Mouse (Mus musculus) cortical plate, adult 2 months (tissue): ENCODE measurements at regions not wholly inside any gene's neighbourhood (a gene's known extent, or its start where the extent isn't known, plus 50 kb on each side); places are given as distances from the start of the nearest gene placed in this dataset.

Experiments used
- CTCF ChIP-seq: fragments of 200-500 bp; IDR thresholded peaks from 2 replicates; pipeline ENCODE4 v1.5.1; 2011; ENCODE audit warnings: mild to moderate bottlenecking, control low read depth, low read length; ENCODE audit not compliant: insufficient read depth; ENCODE audit errors: extremely low read depth
- POLR2A ChIP-seq: fragments of 200-500 bp; IDR thresholded peaks from 2 replicates; pipeline ENCODE4 v1.6.1; 2011; ENCODE audit warnings: mild to moderate bottlenecking, low read length, control low read depth; ENCODE audit not compliant: insufficient read depth; ENCODE audit errors: extremely low read depth

DNA sequence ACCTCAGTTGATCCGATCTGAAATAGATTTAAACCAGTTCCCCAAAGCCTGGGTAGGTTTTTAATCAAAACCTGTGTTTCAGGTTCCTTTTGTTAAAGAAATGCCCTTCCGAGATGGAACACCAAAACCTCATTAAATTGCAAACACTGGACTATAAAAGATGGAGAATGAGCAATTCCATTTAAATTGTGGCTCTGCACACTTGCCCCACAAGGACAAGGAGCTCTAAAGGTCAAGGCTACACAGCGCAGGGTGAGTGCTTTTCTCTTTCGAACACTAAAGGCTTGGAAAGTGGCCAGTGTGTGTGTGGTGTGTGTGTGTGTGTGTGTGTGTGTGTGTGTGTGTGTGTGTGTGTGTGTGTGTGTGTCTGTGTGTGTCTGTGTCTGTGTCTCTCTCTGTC, 246.1 kb downstream of the Tmem38b start:
- no peak for TF ChIP-seq CTCF
- TF ChIP-seq POLR2A, result no peak
